Mouse (Mus musculus) forebrain, embryonic 10.5 days (tissue): ENCODE measurements around the gene Zbtb46. TPM values are rescaled to one million over a fixed set of nuclear protein-coding genes. Genes with fewer than 3 reads are reported as not detected.

Source experiments
- DNase-seq: peaks from one replicate; pipeline ENCODE4 v3.0.0-alpha.2; 2017; ENCODE audit warnings: low spot score; ENCODE audit errors: extremely low spot score
- H3K27ac ChIP-seq: fragments of 300-500 bp; sonication (generic); 2 replicates; pipeline ENCODE4 v1.5.1; 2016; ENCODE audit warnings: mild to moderate bottlenecking
- H3K27me3 ChIP-seq: fragments of 300-500 bp; sonication (generic); 2 replicates; pipeline ENCODE4 v1.6.1; 2016; ENCODE audit warnings: mild to moderate bottlenecking; ENCODE audit not compliant: poor library complexity, severe bottlenecking
- H3K36me3 ChIP-seq: fragments of 300-500 bp; sonication (generic); replicated peaks from 2 replicates; pipeline ENCODE4 v1.6.1; 2016; ENCODE audit warnings: mild to moderate bottlenecking, moderate library complexity
- H3K4me1 ChIP-seq: fragments of 300-500 bp; sonication (generic); 2 replicates; pipeline ENCODE4 v1.6.1; 2016
- H3K4me3 ChIP-seq: fragments of 300-500 bp; sonication (generic); 2 replicates; pipeline ENCODE4 v1.5.1; 2016; ENCODE audit warnings: mild to moderate bottlenecking, moderate library complexity
- H3K9me3 ChIP-seq: fragments of 300-500 bp; sonication (generic); 2 replicates; pipeline ENCODE4 v1.6.1; 2016; ENCODE audit warnings: mild to moderate bottlenecking, moderate library complexity
- WGBS: fragments of 180-500 bp; shearing (Covaris S2); methylation state at CpG from one replicate; pipeline ENCODE4 v1.1.7; 2016; 5-methylcytosine and 5-hydroxymethylcytosine counted together
- polyA plus RNA-seq: library from polyadenylated mRNA; unstranded; fragments of >200 nt; fragmentation: Nextera tagmentation; extraction: Ambion mirVana; gene quantifications from 2 replicates; pipeline ENCODE4 v1.2.1, GENCODE M21; 2016

The Zbtb46 gene
- polyA plus RNA-seq, 1 experiment from 2014 or later = 18.3 TPM

- Histone ChIP-seq H3K27me3 (no peaks in the 10 kb centered on the region), H3K36me3 (peaks cover 27% of the 10 kb centered on the region), H3K4me1 (peaks cover 6% of the 10 kb centered on the region), H3K27ac (no peak overlapping the region), H3K4me3 (no peak overlapping the region), H3K9me3 (no peaks in the 10 kb centered on the region)
- no peak for DNase-seq
- WGBS = 86% methylated on average over 7 of the region's 7 CpGs
These were observed 39.9 kb downstream of the Zbtb46 start for GRCm38 (mm10) chr2:181419359-181419758.

GRCm38 (mm10) chr2:181415945-181416344 lies 43.3 kb downstream of the Zbtb46 start:
- Histone ChIP-seq H3K27ac (no peak overlapping the region), H3K4me3 (no peak overlapping the region), H3K36me3 (peaks cover 7% of the 10 kb centered on the region; the same call in 1 of the 2 replicates), H3K9me3 (no peaks in the 10 kb centered on the region), H3K27me3 (no peaks in the 10 kb centered on the region), H3K4me1 (peaks cover 15% of the 10 kb centered on the region)
- 73% methylated on average over 3 of the region's 3 CpGs for WGBS
- DNase-seq = no peak

GRCm38 (mm10) chr2:181413141-181413540 lies 46.1 kb downstream of the Zbtb46 start:
- H3K4me3 ChIP-seq = no peak overlapping the region
- H3K36me3 ChIP-seq = peaks cover 17% of the 10 kb centered on the region; the same call in 1 of the 2 replicates
- peaks cover 12% of the 10 kb centered on the region for H3K4me1 ChIP-seq
- H3K27ac ChIP-seq = no peak overlapping the region
- whole genome bisulfite sequencing = 62% methylated on average over 2 of the region's 2 CpGs
- no peak for DNase-seq
- no peaks in the 10 kb centered on the region for H3K9me3 ChIP-seq
- no peaks in the 10 kb centered on the region for H3K27me3 ChIP-seq

GRCm38 (mm10) chr2:181410760-181411473 lies 48.3 kb downstream of the Zbtb46 start:
- H3K4me3 ChIP-seq = no peak overlapping the region
- H3K9me3 ChIP-seq = no peaks in the 10 kb centered on the region
- no peaks in the 10 kb centered on the region for H3K27me3 ChIP-seq
- H3K27ac ChIP-seq = peak overlapping the region; percentile 75
- WGBS = 45% methylated on average over 4 of the region's 4 CpGs
- peaks cover 23% of the 10 kb centered on the region; the same call in 1 of the 2 replicates for H3K36me3 ChIP-seq
- peaks cover 12% of the 10 kb centered on the region for H3K4me1 ChIP-seq
- DNase-seq = peak; percentile 67

- Histone ChIP-seq H3K27me3 (no peaks in the 10 kb centered on the region), H3K9me3 (no peaks in the 10 kb centered on the region), H3K36me3 (peaks cover 23% of the 10 kb centered on the region; the same call in 1 of the 2 replicates), H3K4me1 (peaks cover 12% of the 10 kb centered on the region), H3K4me3 (no peak overlapping the region), H3K27ac (no peak overlapping the region)
- 86% methylated on average over 7 of the region's 7 CpGs for WGBS
- no peak for DNase-seq
These were observed 49.6 kb downstream of the Zbtb46 start for GRCm38 (mm10) chr2:181409643-181410042.

- DNase-seq = no peak
- Histone ChIP-seq H3K4me1 (no peaks in the 10 kb centered on the region; the same call in 1 of the 2 replicates), H3K27me3 (no peaks in the 10 kb centered on the region), H3K4me3 (no peak overlapping the region), H3K36me3 (peaks cover 10% of the 10 kb centered on the region; the same call in 1 of the 2 replicates), H3K27ac (no peak overlapping the region), H3K9me3 (no peaks in the 10 kb centered on the region)
- 89% methylated on average over 3 of the region's 3 CpGs for WGBS
These were observed 55.5 kb downstream of the Zbtb46 start for GRCm38 (mm10) chr2:181403722-181404121.

GRCm38 (mm10) chr2:181401497-181401896 lies 57.7 kb downstream of the Zbtb46 start:
- Histone ChIP-seq H3K4me1 (no peaks in the 10 kb centered on the region), H3K36me3 (0 out of 2 replicates have a peak, but pooled peaks cover 4% of the 10 kb centered on the region), H3K27me3 (no peaks in the 10 kb centered on the region), H3K4me3 (no peak overlapping the region), H3K27ac (no peak overlapping the region), H3K9me3 (no peaks in the 10 kb centered on the region)
- 34% methylated on average over 1 of the region's 1 CpGs for WGBS
- DNase-seq = no peak

- WGBS = 90% methylated on average over 5 of the region's 5 CpGs
- Histone ChIP-seq H3K4me1 (no peaks in the 10 kb centered on the region), H3K27ac (no peak overlapping the region), H3K9me3 (no peaks in the 10 kb centered on the region), H3K36me3 (peaks cover 29% of the 10 kb centered on the region), H3K4me3 (no peak overlapping the region), H3K27me3 (no peaks in the 10 kb centered on the region)
- DNase-seq = no peak
These were observed 61.9 kb downstream of the Zbtb46 start for GRCm38 (mm10) chr2:181397207-181397761.

- Histone ChIP-seq H3K4me3 (no peak overlapping the region), H3K4me1 (no peaks in the 10 kb centered on the region), H3K27ac (no peak overlapping the region), H3K36me3 (peaks cover 55% of the 10 kb centered on the region), H3K27me3 (no peaks in the 10 kb centered on the region), H3K9me3 (no peaks in the 10 kb centered on the region)
- no peak for DNase-seq
- whole genome bisulfite sequencing = 95% methylated on average over 3 of the region's 3 CpGs
These were observed 65.1 kb downstream of the Zbtb46 start for GRCm38 (mm10) chr2:181394086-181394485.

DNA sequence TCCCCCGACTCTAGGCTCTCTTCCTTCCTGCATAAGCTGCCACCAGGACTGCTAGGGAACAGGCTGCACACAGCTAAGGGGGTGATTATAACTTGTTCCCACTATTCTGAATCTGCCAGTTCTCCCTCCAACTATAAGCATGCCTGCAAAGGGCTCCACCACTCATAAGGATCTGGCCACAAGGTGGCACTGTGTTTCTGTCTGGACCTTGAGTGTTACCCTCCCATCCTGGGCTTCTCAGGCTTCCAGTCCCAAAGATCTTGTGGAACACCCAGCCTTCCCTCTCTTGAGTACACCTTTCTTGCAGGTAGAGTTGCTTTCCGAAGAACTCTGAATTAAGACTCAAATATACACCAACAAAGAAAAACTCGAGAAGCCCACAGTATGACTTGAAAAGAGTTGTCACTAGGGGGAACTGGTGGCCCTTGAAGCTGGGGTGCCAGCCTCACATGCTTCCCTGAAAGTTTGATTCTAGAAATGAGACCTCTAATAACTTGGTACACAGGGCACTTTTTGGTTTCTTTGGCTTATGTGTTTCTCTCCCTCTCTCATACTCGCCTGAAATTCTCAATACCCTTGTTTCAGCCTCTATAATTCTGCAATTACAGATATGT lies 66.5 kb downstream of the Zbtb46 start:
- Histone ChIP-seq H3K27ac (no peak overlapping the region), H3K9me3 (no peaks in the 10 kb centered on the region), H3K27me3 (no peaks in the 10 kb centered on the region), H3K4me3 (no peak overlapping the region), H3K36me3 (peaks cover 59% of the 10 kb centered on the region), H3K4me1 (no peaks in the 10 kb centered on the region)
- peak; percentile 77 for DNase-seq
- WGBS = 29% methylated on average over 4 of the region's 4 CpGs

DNA sequence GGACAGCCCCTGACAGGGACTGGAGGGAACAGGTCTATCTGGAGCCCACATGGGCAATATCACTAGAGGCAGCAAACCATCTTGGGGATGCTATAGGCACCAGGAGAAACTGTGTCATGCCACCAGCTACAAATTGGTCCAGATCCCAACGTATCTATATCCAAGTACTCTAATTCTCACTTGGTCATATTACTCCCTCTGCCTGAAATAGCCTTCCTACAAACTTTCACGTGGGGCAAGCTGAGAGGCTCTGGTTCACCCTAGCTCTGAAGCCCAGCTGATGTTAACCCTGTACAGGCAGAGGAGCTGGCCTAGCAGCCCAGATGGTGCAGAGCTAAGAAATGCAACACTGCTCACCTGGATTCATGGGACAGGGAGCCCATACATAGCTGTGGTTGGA lies 67.7 kb downstream of the Zbtb46 start:
- 69% methylated on average over 2 of the region's 2 CpGs for WGBS
- Histone ChIP-seq H3K27me3 (no peaks in the 10 kb centered on the region), H3K36me3 (peaks cover 67% of the 10 kb centered on the region), H3K27ac (no peak overlapping the region), H3K9me3 (no peaks in the 10 kb centered on the region), H3K4me1 (no peaks in the 10 kb centered on the region), H3K4me3 (no peak overlapping the region)
- DNase-seq = no peak

DNA sequence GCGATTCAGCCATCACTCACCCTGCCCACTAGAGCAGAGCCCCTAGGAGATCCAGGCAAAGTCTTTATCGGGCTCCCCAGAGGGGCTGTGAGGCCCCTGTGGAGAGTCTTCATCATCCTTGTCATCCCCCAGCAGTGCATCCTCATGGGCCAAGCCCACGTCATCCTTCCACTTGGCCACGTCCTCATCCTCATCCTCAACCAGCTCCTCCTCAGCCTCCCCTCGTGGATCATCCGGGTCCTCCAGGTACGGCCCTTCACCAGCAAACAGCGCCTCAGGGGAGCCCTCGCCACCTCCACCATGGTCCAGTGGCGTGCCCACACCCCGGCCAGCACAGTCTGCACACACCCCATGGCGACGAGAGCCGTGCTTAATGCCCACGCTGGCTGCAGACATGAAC lies 68.2 kb downstream of the Zbtb46 start:
- Histone ChIP-seq H3K36me3 (peaks cover 72% of the 10 kb centered on the region), H3K27me3 (no peaks in the 10 kb centered on the region), H3K27ac (no peak overlapping the region), H3K9me3 (no peaks in the 10 kb centered on the region), H3K4me3 (no peak overlapping the region), H3K4me1 (no peaks in the 10 kb centered on the region)
- 89% methylated on average over 15 of the region's 15 CpGs for WGBS
- DNase-seq = no peak
